Mouse (Mus musculus) bone marrow macrophage, adult 2 months (primary cell): ENCODE measurements around the gene Gm11937.

Experiments
- CTCF ChIP-seq: IDR thresholded peaks from 2 replicates; pipeline ENCODE4 v1.5.1; 2012; ENCODE audit warnings: low read depth, mild to moderate bottlenecking, low read length, moderate library complexity
- POLR2A ChIP-seq: IDR thresholded peaks from 2 replicates; pipeline ENCODE4 v1.6.1; 2012; ENCODE audit warnings: mild to moderate bottlenecking, low read depth, low read length, borderline replicate concordance

DNA sequence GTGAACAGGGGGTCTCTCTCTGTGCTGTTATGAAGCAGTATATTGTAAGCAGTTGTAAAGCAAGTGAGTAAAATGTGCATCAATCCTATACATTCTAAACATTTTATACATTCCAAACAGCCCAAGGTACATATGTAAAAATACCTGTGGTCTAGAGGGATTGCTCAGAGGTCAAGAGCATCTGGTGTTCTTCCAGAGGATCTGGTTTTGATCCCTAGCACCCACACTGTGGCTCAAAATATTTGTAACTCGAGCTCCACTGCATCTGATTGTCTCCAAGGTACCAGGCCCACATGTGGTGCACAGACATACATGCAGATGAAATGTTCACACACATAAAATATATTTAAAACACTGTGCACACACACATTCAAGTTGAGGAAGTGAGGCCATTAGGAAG, 30.9 kb upstream of the Gm11937 start:
- no peak for TF ChIP-seq CTCF
- TF ChIP-seq POLR2A: no peak
